Mouse (Mus musculus) skeletal muscle tissue, postnatal 0 days (tissue): ENCODE results near the gene Wnt4. TPM values are rescaled to one million over a fixed set of nuclear protein-coding genes. Genes with fewer than 3 reads are reported as not detected.

Experiments used
- polyA plus RNA-seq: library from polyadenylated mRNA; unstranded; fragments of >200 nt; fragmentation: Nextera tagmentation; extraction: Ambion mirVana; gene quantifications from 2 replicates; pipeline ENCODE4 v1.2.1, GENCODE M21; 2015

Gene Wnt4
- polyA plus RNA-seq: 11.8 and 14.3 TPM in 2 replicates

DNA sequence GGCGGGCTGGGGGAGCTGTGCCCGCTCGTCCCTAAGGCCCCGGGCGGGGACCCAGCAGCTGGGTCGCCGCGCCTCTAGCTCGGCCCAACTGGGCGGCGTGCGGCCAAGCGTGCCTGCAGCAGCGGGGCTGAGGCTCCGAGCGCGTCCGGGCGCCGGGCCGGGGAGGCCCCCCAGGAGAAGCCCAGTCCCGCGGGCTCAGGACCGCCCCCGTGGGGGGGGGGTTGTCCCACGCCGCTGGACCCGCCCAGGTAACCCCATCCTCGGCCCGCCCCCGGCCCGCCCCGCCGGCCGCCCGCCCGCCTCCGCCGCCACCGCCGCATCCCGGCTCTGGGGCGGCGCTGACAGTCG, at the start of gene Wnt4:
Gene Wnt4 (plus strand): TSS at position 324 of the 348 bp plus-strand sequence.

Other genes with a start within 250 kb of the Wnt4 start
- gene Zbtb40, start 228.7 kb upstream of the Wnt4 start, polyA plus RNA-seq: 0.95 and 1.0 TPM in 2 replicates
- 435 and 448 TPM in 2 replicates for gene Cdc42, start 80.2 kb downstream of the Wnt4 start, polyA plus RNA-seq
- gene Cela3a, start 132.3 kb downstream of the Wnt4 start, polyA plus RNA-seq: not detected in 2 replicates
- gene Cela3b, start 153.1 kb downstream of the Wnt4 start, polyA plus RNA-seq: 0.21 and 0.38 TPM in 2 replicates
- 0.46 and 0.78 TPM in 2 replicates for gene 1700013G24Rik, start 175.8 kb downstream of the Wnt4 start, polyA plus RNA-seq
- gene Hspg2, start 191.3 kb downstream of the Wnt4 start, polyA plus RNA-seq: 35.6 and 39.6 TPM in 2 replicates